Mouse (Mus musculus) gastrocnemius, postnatal 10 days (tissue): ENCODE results near the gene Kcnc1. TPM values are rescaled to one million over a fixed set of nuclear protein-coding genes. Genes with fewer than 3 reads are reported as not detected.

Experiments used
- DNase-seq: peaks from one replicate; pipeline ENCODE4 v3.0.0; 2021; ENCODE audit warnings: mixed read lengths
- long read RNA-seq, 2 experiments: library from polyadenylated mRNA; stranded (forward); transcript quantifications; one replicate each; pipeline ENCODE4 v2.0.0; 2021
- total RNA-seq, 2 experiments: library from RNA; stranded (reverse); gene quantifications; 2 replicates each; pipeline ENCODE4 v1.2.3; 2021

Gene Kcnc1
- total RNA-seq: 10 to 100 TPM; 19.7 to 21.1 TPM
- long read RNA-seq, experiment 1, full-length matches to known transcripts: 3 of 12 reads
- long read RNA-seq, experiment 1, partial matches to known transcripts: 0 of 12 reads
- long read RNA-seq, experiment 1, other reads (novel, unspliced or antisense): 9 of 12 reads
- long read RNA-seq, experiment 2, partial matches to known transcripts: 3 of 9 reads
- long read RNA-seq, experiment 2, other reads (novel, unspliced or antisense): 6 of 9 reads

DNA sequence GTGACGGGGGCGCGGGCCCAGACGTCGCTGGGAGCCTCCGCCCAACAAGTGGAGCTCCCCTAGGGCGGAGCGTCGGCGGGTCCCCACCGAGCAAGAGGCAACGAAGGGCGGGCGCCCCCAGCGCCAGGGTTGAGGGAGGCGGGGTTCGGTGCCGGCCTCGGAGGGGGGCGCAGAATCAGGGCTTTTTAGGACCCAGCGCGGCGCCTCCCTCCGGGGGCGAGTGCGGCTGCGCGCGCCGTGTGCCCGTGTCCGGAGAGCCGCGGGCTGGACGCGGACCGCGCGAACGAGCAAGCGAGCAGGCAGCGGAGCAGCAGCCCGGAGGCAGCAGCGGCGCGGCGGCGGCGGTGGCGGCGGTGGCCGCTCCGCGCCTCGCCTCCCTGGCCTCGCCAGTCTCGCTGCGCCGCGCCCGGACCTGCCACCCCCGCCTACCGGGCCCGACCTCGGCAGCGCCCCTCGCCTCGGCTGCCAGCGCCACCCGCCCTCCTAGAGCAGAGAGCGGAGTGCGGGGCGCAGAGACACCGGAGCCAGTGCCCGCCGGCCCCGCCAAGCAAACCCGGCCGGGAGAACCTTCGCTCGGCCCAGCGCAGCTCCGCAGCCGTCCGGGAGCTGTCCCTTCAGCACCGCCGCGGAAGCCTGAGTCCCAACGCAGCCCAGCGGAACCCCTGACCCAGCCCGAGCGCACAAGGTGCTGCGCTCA, at the start of gene Kcnc1:
Gene Kcnc1 (plus strand): TSS at position 267 of the 697 bp plus-strand sequence.
- DNase-seq: peak; percentile 86

DNA sequence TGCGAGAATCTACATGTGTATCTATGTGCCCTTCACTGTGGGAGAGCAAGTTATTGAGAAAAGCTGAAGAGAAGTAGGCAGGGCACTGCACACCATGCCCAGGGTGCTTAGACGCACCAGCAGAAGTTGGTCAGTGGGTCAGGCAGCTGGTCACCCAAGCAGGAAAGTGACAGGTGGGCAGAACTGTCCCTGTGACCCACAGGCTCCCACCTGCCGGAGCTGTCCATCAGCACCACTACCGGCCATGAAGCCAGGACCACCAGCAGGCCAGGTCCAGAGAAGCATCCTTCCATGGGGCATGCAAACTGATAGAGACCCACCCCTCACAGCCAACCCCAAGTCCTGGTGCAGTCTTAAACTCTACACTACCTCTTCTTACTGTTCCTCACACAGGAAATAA, 48.6 kb upstream of the Kcnc1 start:
- no peak for DNase-seq

DNA sequence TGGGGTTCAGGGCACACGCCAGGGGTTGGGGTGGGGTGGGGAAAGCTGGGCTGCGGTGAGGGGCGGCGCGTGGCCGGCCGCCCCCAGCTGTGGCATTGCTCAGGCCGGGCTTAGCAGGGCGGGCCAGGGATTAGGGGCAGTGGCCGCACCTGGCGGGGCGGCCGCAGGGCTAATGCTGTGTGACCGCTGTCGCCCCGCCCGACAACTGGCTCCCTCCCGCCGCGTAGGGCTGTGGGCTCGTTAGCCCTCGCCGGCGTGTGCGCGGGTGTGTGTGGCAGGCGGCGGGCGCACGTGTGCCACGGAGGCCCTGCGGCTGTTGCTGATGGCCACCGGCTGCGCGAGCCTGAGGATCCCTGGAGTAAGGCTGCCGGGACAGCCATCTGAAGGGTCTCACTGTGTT, 47.5 kb upstream of the Kcnc1 start:
- peak; percentile 37 for DNase-seq

DNA sequence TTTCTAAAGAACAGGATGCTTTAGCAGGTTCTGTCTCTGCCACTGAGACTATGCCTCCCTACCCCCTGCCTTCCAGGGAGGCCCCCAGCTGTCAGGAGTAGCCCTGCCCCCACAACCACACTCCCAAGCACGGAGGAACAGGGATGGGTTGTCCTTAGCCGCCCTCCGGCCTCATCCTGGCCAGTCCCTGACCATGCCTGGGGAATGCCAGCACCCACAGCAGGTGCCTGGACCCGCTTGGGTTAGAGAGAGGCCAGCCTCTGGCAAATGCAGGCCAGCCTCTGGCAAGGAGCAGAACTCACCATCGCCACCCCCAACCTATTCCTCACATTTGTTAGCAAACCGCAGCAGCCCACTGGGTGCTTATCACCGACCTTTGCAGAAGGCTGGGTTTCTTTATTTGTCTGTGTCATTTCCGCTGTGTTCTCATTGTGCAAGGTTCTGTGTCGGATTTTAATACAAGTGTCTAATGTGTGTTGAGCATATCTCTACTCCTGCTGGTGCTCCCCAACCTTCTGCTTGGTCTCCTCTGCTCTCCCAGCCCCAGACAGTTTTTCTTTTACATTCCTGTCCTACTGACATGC, 46.1 kb upstream of the Kcnc1 start:
- peak; percentile 56 for DNase-seq

DNA sequence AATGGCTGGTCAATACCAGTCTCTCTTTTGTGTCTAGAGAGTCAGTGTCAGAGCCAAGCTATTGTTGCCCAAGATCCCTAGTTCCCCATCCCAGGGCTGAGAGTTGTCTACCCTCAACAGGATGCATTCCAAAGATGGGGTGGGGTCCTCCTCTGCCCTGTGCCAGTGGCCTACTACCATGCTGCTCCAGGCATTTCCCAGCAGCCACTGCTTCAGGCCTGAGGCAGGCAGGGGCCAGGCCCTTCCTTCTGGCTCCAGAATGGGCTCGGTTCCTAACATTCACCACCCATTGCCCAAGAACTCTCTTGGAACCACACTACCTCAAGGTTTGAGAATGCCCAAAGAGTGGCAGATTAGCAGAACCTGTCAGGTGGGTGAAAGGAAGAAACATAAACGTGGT, 43.5 kb upstream of the Kcnc1 start:
- DNase-seq: no peak

DNA sequence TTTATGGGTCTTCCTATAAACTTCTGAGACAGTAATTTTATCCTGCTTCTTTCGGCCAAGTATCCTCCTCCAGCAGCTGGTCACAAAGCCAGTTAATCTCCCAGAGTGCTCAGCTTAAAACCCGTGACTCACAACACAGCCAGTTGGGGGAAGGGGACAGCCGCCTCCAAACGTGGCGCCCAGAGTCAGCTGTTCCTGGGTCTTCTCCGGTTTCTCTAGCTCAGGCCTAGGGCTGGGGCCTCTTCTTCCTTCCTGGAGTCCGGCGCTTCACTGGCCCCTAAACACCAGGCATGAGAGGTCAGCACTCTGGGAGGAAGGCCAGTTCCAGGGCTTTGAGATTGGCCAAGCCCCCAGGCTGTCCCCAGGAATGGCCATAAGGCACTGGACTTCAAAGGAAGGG, 43.1 kb upstream of the Kcnc1 start:
- peak; percentile 47 for DNase-seq

DNA sequence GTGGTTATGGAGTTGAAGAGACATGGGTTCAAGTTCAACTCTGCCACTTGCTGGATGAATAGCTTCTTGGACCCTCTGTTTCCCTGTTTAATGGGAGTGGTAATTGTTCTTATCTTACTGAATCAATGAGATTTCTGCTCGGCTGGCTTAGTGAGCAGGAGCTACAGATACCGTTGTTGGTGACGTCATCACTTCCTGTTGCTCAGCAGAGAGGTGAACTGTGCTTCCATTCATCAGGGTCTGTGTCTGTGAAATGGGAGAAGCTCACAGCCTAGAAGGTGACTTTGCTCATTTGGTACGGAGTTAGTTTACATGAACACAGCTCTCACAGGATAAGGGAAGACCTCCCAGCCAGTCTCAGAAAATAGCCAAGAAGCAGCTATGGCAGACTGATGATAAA, 42.4 kb upstream of the Kcnc1 start:
- DNase-seq: no peak

DNA sequence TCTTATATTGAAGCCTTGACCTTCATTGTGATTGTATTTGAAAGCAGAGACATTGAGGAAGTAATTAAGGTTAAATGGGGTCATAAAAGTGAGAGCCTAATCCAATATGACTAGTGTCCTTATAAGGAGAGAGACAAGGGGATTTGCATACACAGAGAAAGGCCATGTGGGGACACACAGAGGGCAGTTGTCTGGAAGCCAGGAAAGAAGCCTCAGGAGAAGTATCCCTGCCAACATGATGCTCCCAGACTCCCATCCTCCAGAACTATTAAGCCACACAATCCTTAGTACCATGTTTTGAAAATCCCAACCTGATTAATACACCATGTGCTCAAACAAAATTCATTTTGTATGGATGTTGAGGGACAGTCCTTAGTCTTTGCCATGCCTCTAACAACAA, 34.5 kb upstream of the Kcnc1 start:
- DNase-seq: no peak

DNA sequence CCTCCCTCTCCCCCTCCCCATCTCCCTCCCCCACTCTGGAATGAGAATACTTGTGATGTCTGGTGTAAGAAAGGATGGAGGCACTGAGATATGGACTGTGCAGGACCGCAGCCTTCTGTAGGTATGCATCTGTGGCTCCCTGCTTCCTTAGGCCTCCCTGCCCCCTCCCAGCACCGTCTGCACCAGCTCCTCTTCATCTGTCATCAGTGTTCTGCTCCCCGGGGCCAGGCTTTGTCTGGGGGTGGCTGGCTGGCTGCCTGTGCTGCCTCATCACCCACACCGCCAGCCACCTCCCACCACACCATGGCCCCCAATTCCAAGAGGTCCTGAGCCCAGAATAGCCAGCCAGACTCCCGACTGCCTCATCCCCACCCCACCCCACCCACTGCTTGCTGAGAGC, 32.1 kb upstream of the Kcnc1 start:
- DNase-seq: no peak

DNA sequence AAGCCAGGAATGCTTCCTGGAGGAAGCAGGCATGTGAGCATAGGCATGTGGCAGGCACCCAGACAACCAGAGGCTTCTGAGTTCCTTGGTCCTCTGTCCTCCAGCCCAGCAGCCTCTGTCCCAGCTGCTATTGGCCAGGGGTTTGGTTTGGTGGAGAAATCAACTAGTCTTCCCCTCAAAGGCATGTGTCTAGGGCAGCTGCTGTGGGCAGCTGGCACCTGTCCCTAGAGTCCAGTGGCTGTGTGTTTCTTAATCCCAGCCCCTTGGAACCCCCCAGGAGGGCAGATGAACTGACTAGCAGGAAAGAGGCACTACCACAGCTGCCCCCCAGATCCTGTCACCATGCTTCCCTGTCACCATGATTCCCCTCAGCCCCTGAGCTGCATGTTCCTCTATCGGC, 30.5 kb upstream of the Kcnc1 start:
- DNase-seq: no peak

DNA sequence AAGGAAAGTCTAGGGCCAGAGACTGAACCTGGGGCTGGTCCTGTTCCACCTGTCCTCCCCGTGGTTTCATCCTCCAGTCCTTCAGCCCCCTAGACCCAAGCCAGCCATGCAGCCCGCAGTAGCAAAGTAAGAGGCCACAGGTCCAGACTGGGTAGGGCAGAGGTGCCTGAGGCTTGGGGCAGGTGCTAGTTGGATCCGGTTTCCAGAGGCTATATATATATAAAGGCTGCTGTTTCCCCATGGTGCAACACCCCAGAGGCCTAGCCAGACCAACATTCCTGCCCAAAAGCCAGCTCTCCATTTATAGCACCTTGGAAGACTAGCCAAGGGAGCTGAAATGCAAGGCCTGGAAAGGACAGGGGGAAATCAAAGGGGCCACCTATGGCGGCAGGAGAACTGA, 25.2 kb upstream of the Kcnc1 start:
- DNase-seq: no peak

DNA sequence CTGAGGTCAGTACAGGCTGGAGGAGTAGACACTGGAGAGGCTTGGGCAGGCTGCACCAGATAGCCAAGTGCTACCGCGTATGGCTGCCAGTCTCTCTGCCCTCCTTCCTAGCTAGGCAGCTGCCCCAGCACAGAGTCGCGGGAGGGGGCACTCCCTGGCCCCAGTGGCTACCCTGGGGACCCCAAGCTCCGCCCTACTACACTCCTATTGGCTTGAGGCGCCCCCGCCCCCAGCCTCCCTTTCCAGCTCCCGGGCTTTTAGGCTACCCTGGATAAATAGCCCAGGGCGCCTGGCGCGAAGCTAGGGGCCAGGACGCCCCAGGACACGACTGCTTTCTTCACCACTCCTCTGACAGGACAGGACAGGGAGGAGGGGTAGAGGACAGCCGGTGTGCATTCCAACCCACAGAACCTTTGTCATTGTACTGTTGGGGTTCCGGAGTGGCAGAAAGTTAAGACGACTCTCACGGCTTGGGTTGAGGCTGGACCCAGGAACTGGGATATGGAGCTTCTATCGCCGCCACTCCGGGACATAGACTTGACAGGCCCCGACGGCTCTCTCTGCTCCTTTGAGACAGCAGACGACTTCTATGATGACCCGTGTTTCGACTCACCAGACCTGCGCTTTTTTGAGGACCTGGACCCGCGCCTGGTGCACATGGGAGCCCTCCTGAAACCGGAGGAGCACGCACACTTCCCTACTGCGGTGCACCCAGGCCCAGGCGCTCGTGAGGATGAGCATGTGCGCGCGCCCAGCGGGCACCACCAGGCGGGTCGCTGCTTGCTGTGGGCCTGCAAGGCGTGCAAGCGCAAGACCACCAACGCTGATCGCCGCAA, 19.9 kb upstream of the Kcnc1 start, which contains the start of gene Myod1:
Gene Myod1 (plus strand): TSS at position 303 of the 836 bp plus-strand sequence.
- DNase-seq: peak; percentile 78

DNA sequence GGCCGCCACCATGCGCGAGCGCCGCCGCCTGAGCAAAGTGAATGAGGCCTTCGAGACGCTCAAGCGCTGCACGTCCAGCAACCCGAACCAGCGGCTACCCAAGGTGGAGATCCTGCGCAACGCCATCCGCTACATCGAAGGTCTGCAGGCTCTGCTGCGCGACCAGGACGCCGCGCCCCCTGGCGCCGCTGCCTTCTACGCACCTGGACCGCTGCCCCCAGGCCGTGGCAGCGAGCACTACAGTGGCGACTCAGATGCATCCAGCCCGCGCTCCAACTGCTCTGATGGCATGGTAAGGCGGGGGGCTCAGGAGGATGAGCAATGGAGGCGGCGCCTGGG, 19.3 kb upstream of the Kcnc1 start:
- peak; percentile 69 for DNase-seq

DNA sequence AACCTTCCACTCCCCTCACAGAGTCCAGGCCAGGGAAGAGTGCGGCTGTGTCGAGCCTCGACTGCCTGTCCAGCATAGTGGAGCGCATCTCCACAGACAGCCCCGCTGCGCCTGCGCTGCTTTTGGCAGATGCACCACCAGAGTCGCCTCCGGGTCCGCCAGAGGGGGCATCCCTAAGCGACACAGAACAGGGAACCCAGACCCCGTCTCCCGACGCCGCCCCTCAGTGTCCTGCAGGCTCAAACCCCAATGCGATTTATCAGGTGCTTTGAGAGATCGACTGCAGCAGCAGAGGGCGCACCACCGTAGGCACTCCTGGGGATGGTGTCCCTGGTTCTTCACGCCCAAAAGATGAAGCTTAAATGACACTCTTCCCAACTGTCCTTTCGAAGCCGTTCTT, 18.2 kb upstream of the Kcnc1 start:
- DNase-seq: peak; percentile 40

DNA sequence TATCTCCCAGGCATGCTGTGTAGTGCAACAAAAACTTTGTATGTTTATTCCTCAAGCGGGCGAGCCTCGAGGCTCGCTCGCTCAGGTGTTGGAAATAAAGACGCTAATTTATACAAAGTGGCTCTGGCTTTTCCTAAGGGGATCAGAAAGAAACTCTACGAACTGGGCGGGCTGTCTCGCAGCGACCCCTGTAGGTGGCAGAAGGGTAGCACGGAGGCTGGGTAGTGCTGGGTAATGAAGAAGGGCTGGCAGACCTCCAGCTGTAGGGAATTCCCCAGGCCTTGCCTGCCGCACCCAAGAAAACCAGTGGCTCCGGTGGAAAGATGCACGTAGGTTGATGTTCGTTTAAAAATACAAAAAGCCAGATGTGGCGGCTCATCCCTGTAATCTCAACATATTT, 17.3 kb upstream of the Kcnc1 start:
- DNase-seq: peak; percentile 85

DNA sequence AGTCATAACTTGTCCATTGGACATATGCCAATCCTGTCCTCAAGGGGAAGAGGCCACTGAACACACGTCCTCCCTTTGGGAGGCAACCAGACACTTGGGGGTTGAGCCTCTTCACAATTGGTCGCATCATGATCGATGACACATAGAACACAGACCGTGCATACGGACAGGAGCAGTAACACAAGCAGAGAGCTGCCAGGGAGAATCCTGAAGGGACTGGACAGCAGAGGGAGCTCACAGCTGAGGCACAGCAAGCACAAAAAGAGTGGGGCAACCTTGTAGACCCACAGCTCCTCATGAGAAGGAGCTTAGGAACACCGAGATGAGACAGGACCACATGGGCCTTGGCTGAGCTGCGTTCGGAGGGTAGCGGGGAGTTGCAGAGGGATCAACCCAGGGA, 15.7 kb upstream of the Kcnc1 start:
- DNase-seq: no peak

DNA sequence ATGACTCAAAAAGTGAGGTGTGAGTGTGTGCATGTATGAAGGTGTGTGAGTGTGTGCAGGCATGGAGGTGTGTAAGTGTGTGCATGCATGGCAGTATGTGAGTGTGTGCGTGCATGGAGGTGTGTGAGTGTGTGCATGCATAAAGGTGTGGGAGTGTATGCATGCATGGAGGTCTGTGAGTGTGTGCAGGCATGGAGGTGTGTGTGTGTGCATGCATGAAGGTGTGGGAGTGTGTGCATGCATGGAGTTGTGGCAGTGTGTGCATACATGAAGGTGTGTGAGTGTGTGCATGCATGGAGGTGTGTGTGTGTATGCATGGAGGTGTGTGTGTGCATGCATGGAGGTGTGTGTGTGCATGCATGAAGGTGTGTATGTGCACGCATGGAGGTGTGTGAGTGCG, 8.9 kb upstream of the Kcnc1 start:
- no peak for DNase-seq

DNA sequence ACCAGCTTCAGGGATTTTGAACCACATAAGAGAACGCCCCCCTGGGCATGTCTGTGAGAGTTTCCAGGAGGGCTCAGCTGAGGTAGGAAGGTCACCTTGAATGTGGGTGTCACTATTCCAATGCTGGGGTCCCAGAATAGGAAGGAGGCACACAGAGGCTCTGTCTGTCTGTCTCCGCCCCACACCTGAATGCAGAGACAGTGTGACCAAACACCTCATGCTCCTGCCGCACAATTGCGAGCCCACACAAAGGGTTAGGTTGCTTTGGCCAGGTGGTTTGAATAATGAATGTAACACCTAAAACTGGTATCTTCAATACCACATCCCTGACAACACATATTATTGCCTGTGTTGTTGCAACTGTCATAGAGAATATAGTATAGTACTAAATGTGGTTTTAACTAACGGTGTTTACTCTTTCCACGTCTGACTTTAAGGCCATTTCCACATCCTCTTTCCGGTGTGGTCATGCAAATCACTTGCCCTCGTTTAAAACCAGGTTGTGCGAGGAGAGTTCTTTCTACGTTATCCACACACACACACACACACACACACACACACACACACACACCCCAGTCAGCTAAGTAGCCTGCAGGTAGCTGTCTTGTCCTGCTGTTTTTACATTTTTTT, 6.7 kb upstream of the Kcnc1 start:
- no peak for DNase-seq

DNA sequence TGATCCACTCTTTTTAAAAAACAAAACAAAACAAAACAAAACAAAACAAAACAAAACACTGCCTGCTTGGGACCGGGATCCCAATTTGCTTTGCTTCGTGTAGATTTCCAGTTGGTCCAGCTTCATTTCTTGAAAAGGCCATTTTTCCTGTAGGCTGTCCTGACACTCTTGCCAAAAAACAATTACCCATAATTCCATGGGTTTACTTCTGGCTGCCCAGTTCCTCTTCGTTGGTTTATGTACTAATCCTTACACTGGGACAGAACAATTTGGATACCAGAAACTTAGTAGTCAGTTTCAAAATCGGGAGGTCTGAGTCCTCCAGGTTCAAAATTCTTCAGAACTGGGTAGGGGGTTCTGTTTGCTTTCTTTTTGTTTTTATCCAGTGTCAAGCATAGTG, 6.1 kb upstream of the Kcnc1 start:
- no peak for DNase-seq

DNA sequence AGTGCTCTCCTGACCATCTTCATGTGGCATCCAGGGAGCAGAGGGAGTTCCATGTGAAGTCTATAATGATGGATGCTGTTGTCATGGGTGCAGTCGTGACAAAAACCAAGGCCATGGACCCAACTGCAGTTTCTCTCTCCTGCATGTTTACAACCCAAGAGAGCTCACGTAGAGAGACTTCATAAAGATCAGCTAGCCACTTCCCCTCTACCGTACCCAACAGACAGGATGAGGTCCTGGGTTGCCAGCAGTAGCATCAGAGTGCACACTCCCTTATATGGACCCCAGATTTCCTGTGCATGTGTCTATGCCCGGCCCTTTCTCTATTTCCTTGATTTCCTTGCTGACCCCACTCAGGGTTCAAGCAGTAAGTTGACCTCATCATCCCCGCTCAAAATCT, 4.6 kb upstream of the Kcnc1 start:
- no peak for DNase-seq

DNA sequence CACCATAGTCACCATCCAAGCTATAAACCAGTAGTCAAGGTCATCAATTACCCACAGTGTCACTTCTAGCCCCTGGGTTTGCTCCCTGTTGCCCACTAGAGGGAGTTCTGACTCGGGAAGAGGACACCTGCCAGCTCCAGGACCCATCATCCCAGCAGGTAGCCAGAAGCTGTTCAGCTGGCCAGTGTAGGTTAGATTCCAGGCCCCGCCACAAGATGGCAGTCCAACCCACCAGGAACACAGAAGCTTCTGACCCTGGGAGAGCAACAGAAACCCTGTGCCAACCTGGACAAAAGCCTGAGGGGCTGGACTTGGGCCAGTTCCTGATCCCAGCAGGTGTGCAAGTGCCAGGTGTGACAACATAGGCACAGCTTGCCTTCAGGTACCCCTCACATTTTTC, 3.2 kb upstream of the Kcnc1 start:
- DNase-seq: peak; percentile 80

DNA sequence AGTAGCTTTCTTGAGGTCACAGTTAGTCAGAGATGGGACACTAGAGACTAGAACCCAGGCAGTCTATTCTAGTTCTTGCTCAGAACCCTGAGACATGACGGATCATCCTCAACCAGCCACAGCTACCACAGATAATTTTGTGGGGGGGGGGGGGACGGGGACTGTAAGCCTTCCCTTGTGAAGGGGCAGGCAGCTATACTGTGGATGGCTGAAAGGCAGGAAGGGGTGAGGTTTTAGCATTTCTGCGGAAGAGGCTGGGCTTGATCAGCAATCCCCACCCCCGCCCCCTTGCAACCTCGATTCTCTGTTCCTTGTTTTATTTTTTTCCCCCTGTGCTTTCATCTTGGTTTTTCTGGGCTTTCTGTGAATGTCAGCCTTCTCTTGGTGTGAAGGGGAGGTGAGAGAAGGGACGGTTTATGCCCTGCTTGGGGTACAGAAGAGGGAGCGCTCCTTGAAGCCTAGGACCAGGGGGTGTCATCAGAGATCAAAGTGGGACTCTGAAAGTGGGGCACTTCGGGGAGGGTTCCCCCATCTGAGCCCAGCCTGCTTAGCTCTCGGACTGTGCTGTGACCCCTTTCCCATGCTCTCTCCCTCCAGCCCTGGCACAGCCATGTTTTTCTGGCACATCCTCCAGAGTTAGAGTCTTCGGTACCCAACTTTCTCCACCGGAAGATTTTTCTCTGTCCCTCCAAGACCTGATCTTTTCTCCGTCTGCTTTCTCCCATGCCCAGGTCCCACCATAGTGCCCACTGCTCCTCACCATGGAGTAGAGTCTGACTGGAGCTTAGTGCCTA, 2.4 kb upstream of the Kcnc1 start:
- DNase-seq: no peak
